Mouse (Mus musculus): ENCODE data around the gene Tbxa2r.

GRCm38 (mm10) chr10:81360721-81361120 lies 32.2 kb downstream of the Tbxa2r start:
- TF ChIP-seq CTCF (IDR thresholded peaks at IDR 0.05; ENCODE audit: borderline replicate concordance, control insufficient read depth, extremely low read depth, insufficient read depth, low read length, poor library complexity): no peak
- no peak for TF ChIP-seq POLR2A (IDR thresholded peaks at IDR 0.05; ENCODE audit: control insufficient read depth, extremely low read depth, insufficient read depth, low read length, poor library complexity)

Data from thymus, adult 2 months (tissue).